Mouse (Mus musculus) midbrain, embryonic 15.5 days (tissue): ENCODE data around the gene Slc15a3. TPM values are rescaled to one million over a fixed set of nuclear protein-coding genes. Genes with fewer than 3 reads are reported as not detected.
A peak's percentile ranks its signal among the peaks of the same experiment; 100 is the strongest.

Experiments used
- ATAC-seq: fragments of 200-750 bp; cut with Nextera tagmentation; replicated peaks from 2 replicates; pipeline ENCODE4 v1.8.0; 2017; ENCODE audit warnings: moderate TSS enrichment
- H3K27ac ChIP-seq: fragments of 300-500 bp; sonication (generic); 2 replicates; pipeline ENCODE4 v1.5.1; 2015; ENCODE audit warnings: mild to moderate bottlenecking, inconsistent platforms
- H3K27me3 ChIP-seq: fragments of 300-500 bp; sonication (generic); replicated peaks from 2 replicates; pipeline ENCODE4 v1.6.1; 2015; ENCODE audit warnings: inconsistent platforms
- H3K36me3 ChIP-seq: fragments of 300-500 bp; sonication (generic); replicated peaks from 2 replicates; pipeline ENCODE4 v1.6.1; 2015; ENCODE audit warnings: inconsistent platforms
- H3K4me1 ChIP-seq: fragments of 300-500 bp; sonication (generic); 2 replicates; pipeline ENCODE4 v1.6.1; 2015; ENCODE audit warnings: inconsistent platforms
- H3K4me2 ChIP-seq: fragments of 300-500 bp; sonication (generic); 2 replicates; pipeline ENCODE4 v1.6.1; 2015; ENCODE audit warnings: inconsistent platforms, mild to moderate bottlenecking, moderate library complexity
- H3K4me3 ChIP-seq: fragments of 300-500 bp; sonication (generic); 2 replicates; pipeline ENCODE4 v1.5.1; 2015; ENCODE audit warnings: mild to moderate bottlenecking, inconsistent platforms
- H3K9ac ChIP-seq: fragments of 300-500 bp; sonication (generic); 2 replicates; pipeline ENCODE4 v1.6.1; 2015; ENCODE audit warnings: mild to moderate bottlenecking, inconsistent platforms
- H3K9me3 ChIP-seq: fragments of 300-500 bp; sonication (generic); 2 replicates; pipeline ENCODE4 v1.6.1; 2016; ENCODE audit warnings: inconsistent platforms
- WGBS: fragments of 180-500 bp; shearing (Covaris S2); methylation state at CpG from one replicate; pipeline ENCODE4 v1.1.7; 2015; ENCODE audit warnings: mixed read lengths; 5-methylcytosine and 5-hydroxymethylcytosine counted together
- polyA plus RNA-seq: library from polyadenylated mRNA; unstranded; fragments of >200 nt; fragmentation: Nextera tagmentation; extraction: Ambion mirVana; gene quantifications from 2 replicates; pipeline ENCODE4 v1.2.1, GENCODE M21; 2015

Gene Slc15a3
- polyA plus RNA-seq, 1 experiment from 2014 or later: 0.13 TPM

GRCm38 (mm10) chr19:10880975-10881425 is 41.5 kb downstream of the Slc15a3 start:
- peak overlapping the region; percentile 99 for H3K27ac ChIP-seq

GRCm38 (mm10) chr19:10881426-10882154 is 42.1 kb downstream of the Slc15a3 start, which contains the start of gene Tmem109:
Gene Tmem109 (minus strand): TSS chr19:10882001.
- peak within 1 kb of the TSS; percentile 78 for H3K9ac ChIP-seq
- H3K27ac ChIP-seq: peak within 1 kb of the TSS; percentile 99
- H3K4me2 ChIP-seq: peak within 1 kb of the TSS; percentile 94
- H3K27me3 ChIP-seq: no peaks in the 10 kb centered on the region
- H3K9me3 ChIP-seq: no peaks in the 10 kb centered on the region
- H3K36me3 ChIP-seq: no peaks in the 10 kb centered on the region
- peak; percentile 96 for ATAC-seq
- peak within 1 kb of the TSS; percentile 48 for H3K4me3 ChIP-seq
- WGBS: under 1% methylated on average over 49 of the region's 49 CpGs
- H3K4me1 ChIP-seq: peaks cover 27% of the 10 kb centered on the region

More at GRCm38 (mm10) chr19:10880975-10881425, 41.5 kb downstream of the Slc15a3 start:
- 3% methylated on average over 14 of the region's 14 CpGs for WGBS
- no peaks in the 10 kb centered on the region for H3K9me3 ChIP-seq
- peak overlapping the region; percentile 94 for H3K4me2 ChIP-seq
- no peaks in the 10 kb centered on the region for H3K27me3 ChIP-seq
- H3K36me3 ChIP-seq: no peaks in the 10 kb centered on the region
- ATAC-seq: no peak
- peaks cover 27% of the 10 kb centered on the region for H3K4me1 ChIP-seq
- H3K4me3 ChIP-seq: peak overlapping the region; percentile 48
- H3K9ac ChIP-seq: peak overlapping the region; percentile 78

GRCm38 (mm10) chr19:10892201-10892600 is 52.7 kb downstream of the Slc15a3 start:
- WGBS: 87% methylated on average over 3 of the region's 3 CpGs

GRCm38 (mm10) chr19:10895016-10895528 is 55.5 kb downstream of the Slc15a3 start, which contains the start of gene Prpf19:
Gene Prpf19 (plus strand): TSS chr19:10895231.
- WGBS: 0% methylated on average over 43 of the region's 43 CpGs
- H3K4me1 ChIP-seq: peaks cover 25% of the 10 kb centered on the region
- peak within 1 kb of the TSS; percentile 87 for H3K27ac ChIP-seq
- peak within 1 kb of the TSS; percentile 66 for H3K4me2 ChIP-seq
- peak; percentile 97 for ATAC-seq
- peaks cover 9% of the 10 kb centered on the region for H3K36me3 ChIP-seq
- H3K27me3 ChIP-seq: no peaks in the 10 kb centered on the region
- H3K9me3 ChIP-seq: no peaks in the 10 kb centered on the region
- peak within 1 kb of the TSS; percentile 69 for H3K4me3 ChIP-seq
- peak within 1 kb of the TSS; percentile 77 for H3K9ac ChIP-seq

More at GRCm38 (mm10) chr19:10892201-10892600, 52.7 kb downstream of the Slc15a3 start:
- Histone ChIP-seq H3K27me3 (no peaks in the 10 kb centered on the region), H3K9me3 (no peaks in the 10 kb centered on the region), H3K36me3 (no peaks in the 10 kb centered on the region), H3K4me1 (peaks cover 22% of the 10 kb centered on the region), H3K27ac (no peak overlapping the region), H3K4me3 (no peak overlapping the region), H3K9ac (no peak overlapping the region), H3K4me2 (no peak overlapping the region)
- no peak for ATAC-seq

GRCm38 (mm10) chr19:10895708-10896107 is 56.2 kb downstream of the Slc15a3 start:
- WGBS: 2% methylated on average over 16 of the region's 16 CpGs
- Histone ChIP-seq H3K27ac (peak overlapping the region; percentile 87), H3K4me1 (peaks cover 25% of the 10 kb centered on the region), H3K4me3 (peak overlapping the region; percentile 69), H3K9ac (peak overlapping the region; percentile 77), H3K9me3 (no peaks in the 10 kb centered on the region), H3K36me3 (peaks cover 15% of the 10 kb centered on the region), H3K27me3 (no peaks in the 10 kb centered on the region), H3K4me2 (peak overlapping the region; percentile 66)
- peak; percentile 8; the same call in 1 of the 2 replicates for ATAC-seq

GRCm38 (mm10) chr19:10896849-10897248 is 57.3 kb downstream of the Slc15a3 start:
- Histone ChIP-seq H3K4me2 (peak overlapping the region; percentile 66), H3K9ac (0 out of 2 replicates have a peak overlapping the region, but pooled peaks have one; percentile 77), H3K27me3 (no peaks in the 10 kb centered on the region), H3K36me3 (peaks cover 26% of the 10 kb centered on the region), H3K9me3 (no peaks in the 10 kb centered on the region), H3K27ac (no peak overlapping the region), H3K4me3 (no peak overlapping the region), H3K4me1 (peaks cover 25% of the 10 kb centered on the region)
- WGBS: 82% methylated on average over 7 of the region's 7 CpGs
- ATAC-seq: no peak

GRCm38 (mm10) chr19:10897491-10897890 is 58.0 kb downstream of the Slc15a3 start:
- Histone ChIP-seq H3K9me3 (no peaks in the 10 kb centered on the region), H3K36me3 (peaks cover 33% of the 10 kb centered on the region), H3K4me2 (0 out of 2 replicates have a peak overlapping the region, but pooled peaks have one; percentile 66), H3K27ac (no peak overlapping the region), H3K4me1 (peaks cover 25% of the 10 kb centered on the region), H3K27me3 (no peaks in the 10 kb centered on the region), H3K4me3 (no peak overlapping the region), H3K9ac (no peak overlapping the region)
- 86% methylated on average over 8 of the region's 8 CpGs for WGBS
- no peak for ATAC-seq

- no peaks in the 10 kb centered on the region for H3K9me3 ChIP-seq
- no peak overlapping the region for H3K27ac ChIP-seq
- no peak overlapping the region for H3K4me3 ChIP-seq
- H3K4me1 ChIP-seq: peaks cover 18% of the 10 kb centered on the region
- 85% methylated on average over 6 of the region's 6 CpGs for WGBS
- H3K27me3 ChIP-seq: no peaks in the 10 kb centered on the region
- no peak overlapping the region for H3K9ac ChIP-seq
- peaks cover 56% of the 10 kb centered on the region for H3K36me3 ChIP-seq
- ATAC-seq: no peak
- no peak overlapping the region for H3K4me2 ChIP-seq
Measured at GRCm38 (mm10) chr19:10900315-10900714, 60.8 kb downstream of the Slc15a3 start.

- Histone ChIP-seq H3K4me3 (no peak overlapping the region), H3K9me3 (no peaks in the 10 kb centered on the region), H3K4me1 (peaks cover 15% of the 10 kb centered on the region), H3K4me2 (no peak overlapping the region), H3K36me3 (peaks cover 56% of the 10 kb centered on the region), H3K9ac (no peak overlapping the region), H3K27me3 (no peaks in the 10 kb centered on the region), H3K27ac (no peak overlapping the region)
- no peak for ATAC-seq
- WGBS: 96% methylated on average over 5 of the region's 5 CpGs
Measured at GRCm38 (mm10) chr19:10901046-10901445, 61.5 kb downstream of the Slc15a3 start.

GRCm38 (mm10) chr19:10904512-10904911 is 65.0 kb downstream of the Slc15a3 start:
- no peaks in the 10 kb centered on the region for H3K9me3 ChIP-seq
- H3K27me3 ChIP-seq: no peaks in the 10 kb centered on the region
- H3K4me2 ChIP-seq: no peak overlapping the region
- no peak overlapping the region for H3K27ac ChIP-seq
- no peak overlapping the region for H3K9ac ChIP-seq
- peaks cover 53% of the 10 kb centered on the region for H3K36me3 ChIP-seq
- WGBS: 90% methylated on average over 5 of the region's 5 CpGs
- H3K4me3 ChIP-seq: no peak overlapping the region
- no peak for ATAC-seq
- H3K4me1 ChIP-seq: no peaks in the 10 kb centered on the region

GRCm38 (mm10) chr19:10904927-10905727 is 65.6 kb downstream of the Slc15a3 start:
- Histone ChIP-seq H3K4me1 (no peaks in the 10 kb centered on the region), H3K27ac (0 out of 2 replicates have a peak overlapping the region, but pooled peaks have one; percentile 31), H3K36me3 (peaks cover 47% of the 10 kb centered on the region), H3K4me2 (no peak overlapping the region), H3K9me3 (no peaks in the 10 kb centered on the region), H3K9ac (no peak overlapping the region), H3K27me3 (no peaks in the 10 kb centered on the region), H3K4me3 (no peak overlapping the region)
- 61% methylated on average over 7 of the region's 7 CpGs for WGBS
- ATAC-seq: no peak

- 76% methylated on average over 5 of the region's 5 CpGs for WGBS
- peaks cover 41% of the 10 kb centered on the region for H3K36me3 ChIP-seq
- no peaks in the 10 kb centered on the region for H3K4me1 ChIP-seq
- ATAC-seq: no peak
- H3K4me3 ChIP-seq: no peak overlapping the region
- 0 out of 2 replicates have a peak overlapping the region, but pooled peaks have one; percentile 31 for H3K27ac ChIP-seq
- H3K9ac ChIP-seq: no peak overlapping the region
- H3K27me3 ChIP-seq: no peaks in the 10 kb centered on the region
- H3K4me2 ChIP-seq: no peak overlapping the region
- no peaks in the 10 kb centered on the region for H3K9me3 ChIP-seq
Measured at GRCm38 (mm10) chr19:10905728-10906000, 66.1 kb downstream of the Slc15a3 start.
